ENCODE assay signal across 27 mouse cellular contexts in the genomic region with DNA sequence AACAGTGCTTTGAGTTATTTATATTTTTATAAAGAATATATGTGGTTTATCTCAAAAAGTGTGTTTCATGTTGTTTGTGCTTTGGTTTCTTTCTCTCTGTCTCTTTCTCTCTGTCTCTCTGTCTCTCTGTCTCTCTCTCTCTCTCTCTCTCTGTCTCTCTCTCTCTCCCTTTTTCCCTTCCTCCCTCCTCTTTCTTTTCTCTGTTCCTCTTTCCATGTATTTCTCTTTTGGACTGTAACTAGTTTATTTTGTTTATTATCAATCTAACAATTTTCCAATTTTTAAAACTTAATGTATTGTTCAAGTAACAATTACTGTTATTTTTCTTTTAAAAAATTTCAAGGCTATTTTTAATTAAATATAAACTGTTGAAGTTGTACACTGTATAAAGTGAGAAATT.
"Had no signal": no experiment of that assay in that cellular context is flagged by ENCODE, and none has a peak within 500 bp of the region (broad histone marks: within the 10 kb centered on the region; RNA-seq: fewer than 3 reads in every experiment).

No protein-coding gene starts in this region.

- H3K27me3 ChIP-seq: embryonic facial prominence, embryonic 12.5 days; embryonic facial prominence, embryonic 13.5 days; embryonic facial prominence, embryonic 15.5 days; forebrain, embryonic 12.5 days; forebrain, embryonic 13.5 days; forebrain, embryonic 15.5 days had no signal

- DNase-seq: cerebellum, adult 9-10 months; cerebellum, adult 9-11 months; cerebellum, postnatal 10 days; cerebellum, postnatal 14 days; cerebellum, postnatal 25 days; cerebellum, postnatal 36 days; embryo, embryonic 11 days; forebrain, postnatal 0 days; gastrocnemius, adult 2 months; gastrocnemius, postnatal 10 days; gastrocnemius, postnatal 14 days; gastrocnemius, postnatal 25 days; gastrocnemius, postnatal 36 days; heart, adult 11 months; heart, adult 18-20 months; heart, adult 2 months had no signal

- H3K27ac ChIP-seq: embryonic facial prominence, embryonic 10.5 days; embryonic facial prominence, embryonic 12.5 days; embryonic facial prominence, embryonic 13.5 days; embryonic facial prominence, embryonic 15.5 days; forebrain, embryonic 10.5 days; forebrain, embryonic 12.5 days; forebrain, embryonic 13.5 days; forebrain, embryonic 15.5 days; gastrocnemius, adult 2 months; heart, adult 2 months had no signal

- H3K9me3 ChIP-seq: embryonic facial prominence, embryonic 10.5 days; embryonic facial prominence, embryonic 12.5 days; embryonic facial prominence, embryonic 13.5 days; embryonic facial prominence, embryonic 15.5 days; forebrain, embryonic 10.5 days; forebrain, embryonic 12.5 days; forebrain, embryonic 13.5 days; forebrain, embryonic 15.5 days had no signal

- H3K36me3 ChIP-seq: embryonic facial prominence, embryonic 10.5 days; embryonic facial prominence, embryonic 12.5 days; embryonic facial prominence, embryonic 13.5 days; embryonic facial prominence, embryonic 15.5 days; forebrain, embryonic 10.5 days; forebrain, embryonic 12.5 days; forebrain, embryonic 15.5 days had no signal

- H3K4me1 ChIP-seq: embryonic facial prominence, embryonic 12.5 days; forebrain, embryonic 10.5 days; forebrain, embryonic 12.5 days; forebrain, embryonic 13.5 days; forebrain, embryonic 15.5 days had no signal

- H3K4me3 ChIP-seq: embryonic facial prominence, embryonic 10.5 days; embryonic facial prominence, embryonic 12.5 days; embryonic facial prominence, embryonic 13.5 days; embryonic facial prominence, embryonic 15.5 days; erythroblast, embryonic 14.5 days; forebrain, embryonic 10.5 days; forebrain, embryonic 12.5 days; forebrain, embryonic 13.5 days; forebrain, embryonic 15.5 days; gastrocnemius, adult 2 months; heart, adult 2 months had no signal

- H3K9ac ChIP-seq: embryonic facial prominence, embryonic 12.5 days; embryonic facial prominence, embryonic 13.5 days; embryonic facial prominence, embryonic 15.5 days; forebrain, embryonic 12.5 days; forebrain, embryonic 13.5 days; forebrain, embryonic 15.5 days; forebrain, postnatal 0 days had no signal

- ATAC-seq: forebrain, embryonic 13.5 days; forebrain, embryonic 14.5 days; forebrain, embryonic 15.5 days; forebrain, embryonic 16.5 days; forebrain, postnatal 0 days had no signal

- H3K4me2 ChIP-seq: embryonic facial prominence, embryonic 12.5 days; embryonic facial prominence, embryonic 13.5 days; embryonic facial prominence, embryonic 15.5 days; forebrain, embryonic 12.5 days; forebrain, embryonic 13.5 days; forebrain, embryonic 15.5 days had no signal
